Mouse (Mus musculus) testis, adult 2 months (tissue): ENCODE results near the gene Caln1. TPM values are rescaled to one million over a fixed set of nuclear protein-coding genes. Genes with fewer than 3 reads are reported as not detected.

ENCODE experiments used
- H3K27ac ChIP-seq: fragments of 200-500 bp; 2 replicates; pipeline ENCODE4 v1.5.1; 2012; ENCODE audit warnings: low read depth, low read length; ENCODE audit not compliant: control insufficient read depth, insufficient read depth
- H3K27me3 ChIP-seq: fragments of 200-500 bp; 2 replicates; pipeline ENCODE4 v1.6.1; 2012; ENCODE audit warnings: mild to moderate bottlenecking, low read length, moderate library complexity; ENCODE audit not compliant: control insufficient read depth, insufficient read depth
- H3K36me3 ChIP-seq: fragments of 200-500 bp; 2 replicates; pipeline ENCODE4 v1.6.1; 2012; ENCODE audit warnings: mild to moderate bottlenecking, low read length; ENCODE audit not compliant: control insufficient read depth, insufficient read depth
- H3K4me1 ChIP-seq: fragments of 200-500 bp; 2 replicates; pipeline ENCODE4 v1.6.1; 2012; ENCODE audit warnings: low read length; ENCODE audit not compliant: control insufficient read depth, insufficient read depth
- H3K4me3 ChIP-seq: fragments of 200-500 bp; 2 replicates; pipeline ENCODE4 v1.5.1; 2012; ENCODE audit warnings: low read depth, mild to moderate bottlenecking, low read length, moderate library complexity, mixed read lengths; ENCODE audit not compliant: control insufficient read depth
- CTCF ChIP-seq: fragments of 200-500 bp; IDR thresholded peaks from 2 replicates; pipeline ENCODE4 v1.5.1; 2012; ENCODE audit warnings: low read depth, mild to moderate bottlenecking, inconsistent platforms, low read length, moderate library complexity; ENCODE audit not compliant: control insufficient read depth, insufficient read depth, insufficient replicate concordance
- POLR2A ChIP-seq: fragments of 200-500 bp; IDR thresholded peaks from 2 replicates; pipeline ENCODE4 v1.6.1; 2012; ENCODE audit warnings: low read depth, mild to moderate bottlenecking, inconsistent platforms, low read length, moderate library complexity; ENCODE audit not compliant: control insufficient read depth
- polyA plus RNA-seq: library from polyadenylated mRNA; depleted of rRNA; stranded (reverse); fragments of >200 nt; gene quantifications from 2 replicates; pipeline ENCODE4 v1.2.3, GENCODE M21; 2012

Gene Caln1
- polyA plus RNA-seq, 1 experiment, result 1.3 TPM

- no peaks in the 10 kb centered on the region for H3K4me1 ChIP-seq
These were observed 178.2 kb downstream of the Caln1 start for GRCm38 (mm10) chr5:130547496-130547895.

GRCm38 (mm10) chr5:130553916-130554315 lies 184.7 kb downstream of the Caln1 start:
- Histone ChIP-seq H3K4me1 (no peaks in the 10 kb centered on the region), H3K27ac (no peak overlapping the region), H3K36me3 (no peaks in the 10 kb centered on the region), H3K4me3 (no peak overlapping the region), H3K27me3 (no peaks in the 10 kb centered on the region)
- TF ChIP-seq POLR2A (no peak), CTCF (no peak)

More at GRCm38 (mm10) chr5:130547496-130547895, 178.2 kb downstream of the Caln1 start:
- Histone ChIP-seq H3K4me3 (no peak overlapping the region), H3K36me3 (no peaks in the 10 kb centered on the region), H3K27me3 (no peaks in the 10 kb centered on the region), H3K27ac (no peak overlapping the region)
- TF ChIP-seq POLR2A (no peak), CTCF (no peak)

GRCm38 (mm10) chr5:130563146-130563545 lies 193.9 kb downstream of the Caln1 start:
- Histone ChIP-seq H3K4me1 (no peaks in the 10 kb centered on the region), H3K4me3 (no peak overlapping the region), H3K36me3 (no peaks in the 10 kb centered on the region), H3K27me3 (no peaks in the 10 kb centered on the region), H3K27ac (no peak overlapping the region)
- TF ChIP-seq POLR2A (no peak), CTCF (no peak)

GRCm38 (mm10) chr5:130566002-130566401 lies 196.7 kb downstream of the Caln1 start:
- Histone ChIP-seq H3K36me3 (no peaks in the 10 kb centered on the region), H3K4me1 (no peaks in the 10 kb centered on the region), H3K27me3 (no peaks in the 10 kb centered on the region), H3K4me3 (no peak overlapping the region), H3K27ac (no peak overlapping the region)
- TF ChIP-seq POLR2A (no peak), CTCF (no peak)

GRCm38 (mm10) chr5:130577581-130577980 lies 208.3 kb downstream of the Caln1 start:
- Histone ChIP-seq H3K4me1 (no peaks in the 10 kb centered on the region), H3K36me3 (no peaks in the 10 kb centered on the region), H3K27ac (no peak overlapping the region), H3K4me3 (no peak overlapping the region), H3K27me3 (no peaks in the 10 kb centered on the region)
- no peak for TF ChIP-seq CTCF
- TF ChIP-seq POLR2A, result no peak

- Histone ChIP-seq H3K27me3 (no peaks in the 10 kb centered on the region), H3K4me1 (no peaks in the 10 kb centered on the region), H3K27ac (no peak overlapping the region), H3K4me3 (no peak overlapping the region), H3K36me3 (no peaks in the 10 kb centered on the region)
- TF ChIP-seq CTCF (no peak), POLR2A (no peak)
These were observed 214.8 kb downstream of the Caln1 start for GRCm38 (mm10) chr5:130584042-130584441.

DNA sequence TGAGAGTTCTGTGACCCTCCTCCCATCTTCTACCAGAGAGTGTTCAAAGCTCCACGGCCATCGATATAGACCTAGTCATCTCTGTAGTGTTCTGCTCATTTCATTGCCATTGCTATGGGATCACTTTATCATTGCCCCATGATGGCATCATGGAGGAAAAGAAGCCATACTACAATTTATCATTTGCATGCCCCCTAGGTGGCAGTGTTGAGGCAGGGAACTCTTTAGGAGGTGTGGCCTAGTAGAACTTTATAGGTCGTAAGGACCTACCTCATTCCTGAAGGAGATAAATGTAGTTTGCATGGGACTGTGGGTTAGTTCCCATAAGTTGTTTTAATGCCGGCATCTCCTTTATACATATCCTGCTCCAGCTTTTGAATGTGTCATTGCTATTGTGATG lies 217.0 kb downstream of the Caln1 start:
- TF ChIP-seq CTCF, result no peak
- no peak for TF ChIP-seq POLR2A
- Histone ChIP-seq H3K27ac (no peak overlapping the region), H3K4me1 (0 out of 2 replicates have a peak, but pooled peaks cover 2% of the 10 kb centered on the region), H3K27me3 (no peaks in the 10 kb centered on the region), H3K4me3 (no peak overlapping the region), H3K36me3 (no peaks in the 10 kb centered on the region)

DNA sequence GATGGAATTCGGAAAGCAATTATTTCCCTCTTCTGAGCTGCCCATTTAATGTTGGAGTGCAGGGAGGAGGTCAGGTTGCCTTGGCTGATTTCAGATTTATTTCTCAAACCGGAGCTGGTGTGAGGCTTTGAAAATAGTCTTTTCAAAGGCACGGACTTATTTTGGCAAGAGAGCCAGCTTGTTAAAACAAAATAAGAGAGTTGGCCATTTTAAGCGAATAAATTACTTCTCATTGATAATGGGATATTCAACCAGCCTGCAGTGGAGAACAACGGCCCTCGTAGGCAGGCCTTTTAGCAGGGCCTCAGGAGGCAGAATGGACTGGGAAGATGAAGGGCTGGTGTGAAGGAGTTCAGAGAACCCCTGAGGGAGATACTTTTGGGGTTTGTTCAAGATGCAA lies 227.3 kb downstream of the Caln1 start:
- no peaks in the 10 kb centered on the region for H3K27me3 ChIP-seq
- no peaks in the 10 kb centered on the region for H3K36me3 ChIP-seq
- H3K4me3 ChIP-seq, result no peak overlapping the region
- TF ChIP-seq CTCF (no peak), POLR2A (no peak)
- H3K27ac ChIP-seq, result no peak overlapping the region
- H3K4me1 ChIP-seq, result peaks cover 3% of the 10 kb centered on the region; the same call in 1 of the 2 replicates
